Mouse (Mus musculus): ENCODE measurements around the gene Atp8a2. TPM values are rescaled to one million over a fixed set of nuclear protein-coding genes. Genes with fewer than 3 reads are reported as not detected.
A peak's percentile ranks its signal among the peaks of the same experiment; 100 is the strongest.

The Atp8a2 gene
- 10.8 and 13.0 TPM in 2 replicates for polyA plus RNA-seq (2016; fragmentation: Nextera tagmentation; extraction: Ambion mirVana)

GRCm38 (mm10) chr14:60196884-60197283 is at the start of gene Atp8a2:
Gene Atp8a2, minus strand, starts transcription at chr14:60197179.
- Histone ChIP-seq H3K9me3 (replicated peaks) (no peaks in the 10 kb centered on the region), H3K9ac (no peak within 1 kb of the TSS), H3K4me1 (replicated peaks) (peaks cover 6% of the 10 kb centered on the region; the same call in 1 of the 2 replicates), H3K27me3 (replicated peaks) (no peaks in the 10 kb centered on the region), H3K4me2 (no peak within 1 kb of the TSS), H3K36me3 (no peaks in the 10 kb centered on the region), H3K27ac (ENCODE audit: poor library complexity, severe bottlenecking) (no peak within 1 kb of the TSS), H3K4me3 (no peak within 1 kb of the TSS)
- 43% methylated on average over 7 of the region's 7 CpGs for WGBS
- no peak for ATAC-seq (ENCODE audit: insufficient number of reproducible peaks, low FRiP score)

DNA sequence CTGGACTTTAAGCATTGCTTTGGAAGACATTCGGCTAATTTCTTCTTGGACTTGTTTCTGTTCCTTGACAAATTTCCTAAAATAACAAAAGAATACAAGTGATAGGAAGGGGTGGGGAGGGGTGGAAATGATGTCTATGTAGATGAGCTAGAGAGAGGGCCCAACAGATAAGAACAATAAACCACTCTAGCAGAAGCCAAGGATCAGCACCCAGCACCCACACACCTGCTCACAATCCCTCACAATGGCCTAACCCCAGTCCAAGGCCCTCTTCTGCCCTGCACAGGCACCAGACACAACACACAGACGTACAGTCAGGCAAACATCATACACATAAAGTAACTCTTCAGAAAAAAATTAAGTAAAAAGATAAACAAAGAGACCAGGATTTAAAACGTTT is 41.6 kb upstream of the Atp8a2 start:
- Histone ChIP-seq H3K36me3 (peaks cover 45% of the 10 kb centered on the region), H3K4me2 (no peak overlapping the region), H3K4me3 (no peak overlapping the region), H3K4me1 (replicated peaks) (0 out of 2 replicates have a peak, but pooled peaks cover 4% of the 10 kb centered on the region), H3K9me3 (replicated peaks) (no peaks in the 10 kb centered on the region), H3K9ac (no peak overlapping the region), H3K27me3 (replicated peaks) (no peaks in the 10 kb centered on the region), H3K27ac (ENCODE audit: poor library complexity, severe bottlenecking) (no peak overlapping the region)
- WGBS = 78% methylated on average over 3 of the region's 3 CpGs
- no peak for ATAC-seq (ENCODE audit: insufficient number of reproducible peaks, low FRiP score)

DNA sequence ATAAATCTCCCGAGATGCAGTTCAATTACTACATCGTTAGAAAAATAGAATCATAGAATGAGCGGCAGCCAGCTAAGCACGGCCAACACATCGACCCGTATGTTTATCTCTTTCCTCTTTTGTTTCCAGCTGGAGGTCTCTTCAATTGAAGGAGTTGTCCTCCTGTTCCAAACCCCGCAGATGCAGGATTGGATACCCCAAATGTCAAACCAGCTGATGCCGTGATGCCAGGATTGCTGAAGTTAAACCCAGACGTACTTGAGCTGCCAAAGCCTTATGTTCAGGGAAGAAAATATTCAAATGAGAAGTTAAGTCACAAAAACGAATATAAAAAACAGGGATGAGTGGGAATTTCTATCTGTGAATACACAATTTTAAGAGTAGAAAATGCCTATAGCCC is 22.9 kb upstream of the Atp8a2 start:
- Histone ChIP-seq H3K27ac (ENCODE audit: poor library complexity, severe bottlenecking) (no peak overlapping the region), H3K4me2 (no peak overlapping the region), H3K27me3 (replicated peaks) (no peaks in the 10 kb centered on the region), H3K9ac (no peak overlapping the region), H3K4me3 (no peak overlapping the region), H3K4me1 (replicated peaks) (no peaks in the 10 kb centered on the region), H3K36me3 (peaks cover 34% of the 10 kb centered on the region), H3K9me3 (replicated peaks) (no peaks in the 10 kb centered on the region)
- 90% methylated on average over 10 of the region's 10 CpGs for WGBS
- no peak for ATAC-seq (ENCODE audit: insufficient number of reproducible peaks, low FRiP score)

GRCm38 (mm10) chr14:60217616-60218015 is 20.6 kb upstream of the Atp8a2 start:
- peaks cover 30% of the 10 kb centered on the region for H3K36me3 ChIP-seq
- ATAC-seq (ENCODE audit: insufficient number of reproducible peaks, low FRiP score) = no peak
- no peak overlapping the region for H3K27ac ChIP-seq (ENCODE audit: poor library complexity, severe bottlenecking)
- H3K9ac ChIP-seq = no peak overlapping the region
- H3K4me3 ChIP-seq = no peak overlapping the region
- 97% methylated on average over 4 of the region's 4 CpGs for WGBS
- H3K4me1 ChIP-seq (replicated peaks) = no peaks in the 10 kb centered on the region
- no peaks in the 10 kb centered on the region for H3K27me3 ChIP-seq (replicated peaks)
- H3K4me2 ChIP-seq = no peak overlapping the region
- no peaks in the 10 kb centered on the region for H3K9me3 ChIP-seq (replicated peaks)

GRCm38 (mm10) chr14:60216125-60216524 is 19.1 kb upstream of the Atp8a2 start:
- Histone ChIP-seq H3K27me3 (replicated peaks) (no peaks in the 10 kb centered on the region), H3K4me1 (replicated peaks) (peaks cover 8% of the 10 kb centered on the region; the same call in 1 of the 2 replicates), H3K4me3 (no peak overlapping the region), H3K9ac (no peak overlapping the region), H3K4me2 (no peak overlapping the region), H3K9me3 (replicated peaks) (no peaks in the 10 kb centered on the region), H3K27ac (ENCODE audit: poor library complexity, severe bottlenecking) (no peak overlapping the region), H3K36me3 (peaks cover 25% of the 10 kb centered on the region)
- WGBS = 78% methylated on average over 1 of the region's 1 CpGs
- no peak for ATAC-seq (ENCODE audit: insufficient number of reproducible peaks, low FRiP score)

DNA sequence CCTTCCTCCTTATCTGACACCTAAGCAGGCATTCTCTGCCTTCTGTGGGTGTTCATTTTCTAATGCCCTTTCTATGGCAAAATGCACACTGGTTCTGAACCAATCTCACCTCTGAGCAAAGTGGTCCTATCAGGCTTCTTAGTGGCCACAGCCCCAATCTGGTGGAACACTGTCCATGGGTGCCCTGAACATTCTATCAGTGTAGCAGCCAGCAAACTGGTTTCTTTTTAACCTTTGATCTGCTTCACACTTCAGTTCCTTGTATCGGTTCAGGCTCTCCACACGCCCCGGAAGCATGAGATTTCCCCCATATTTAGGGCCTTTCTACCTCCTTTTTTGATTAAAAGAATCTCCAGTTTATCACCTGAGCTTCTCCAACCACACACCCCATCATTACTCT is 18.0 kb upstream of the Atp8a2 start:
- Histone ChIP-seq H3K27ac (ENCODE audit: poor library complexity, severe bottlenecking) (no peak overlapping the region), H3K4me3 (no peak overlapping the region), H3K4me1 (replicated peaks) (peaks cover 11% of the 10 kb centered on the region; the same call in 1 of the 2 replicates), H3K9me3 (replicated peaks) (no peaks in the 10 kb centered on the region), H3K27me3 (replicated peaks) (no peaks in the 10 kb centered on the region), H3K36me3 (peaks cover 21% of the 10 kb centered on the region), H3K4me2 (no peak overlapping the region), H3K9ac (no peak overlapping the region)
- no peak for ATAC-seq (ENCODE audit: insufficient number of reproducible peaks, low FRiP score)
- WGBS = 89% methylated on average over 3 of the region's 3 CpGs

DNA sequence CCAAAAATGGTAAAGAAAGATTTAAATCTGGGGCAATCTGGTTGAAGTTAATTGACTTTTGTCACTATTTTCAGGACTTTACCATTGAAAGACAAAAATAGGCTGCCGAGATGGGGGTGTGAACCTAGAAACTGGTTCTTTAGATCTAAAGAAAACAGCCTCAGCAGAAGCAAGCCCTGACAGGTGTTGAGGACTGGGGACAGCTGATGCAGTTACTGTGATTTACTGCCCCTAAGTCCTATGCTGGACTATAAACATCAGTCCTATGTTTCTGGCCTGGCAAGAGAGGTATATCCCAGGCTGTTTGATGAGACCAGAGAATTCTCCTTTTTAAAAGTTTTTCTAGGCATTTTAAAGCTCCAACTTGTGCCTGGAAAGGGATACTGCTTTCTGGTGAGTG is 17.1 kb upstream of the Atp8a2 start:
- Histone ChIP-seq H3K4me1 (replicated peaks) (peaks cover 11% of the 10 kb centered on the region; the same call in 1 of the 2 replicates), H3K27me3 (replicated peaks) (no peaks in the 10 kb centered on the region), H3K36me3 (peaks cover 18% of the 10 kb centered on the region), H3K27ac (ENCODE audit: poor library complexity, severe bottlenecking) (no peak overlapping the region), H3K4me2 (no peak overlapping the region), H3K9ac (no peak overlapping the region), H3K9me3 (replicated peaks) (no peaks in the 10 kb centered on the region), H3K4me3 (no peak overlapping the region)
- 68% methylated on average over 1 of the region's 1 CpGs for WGBS
- ATAC-seq (ENCODE audit: insufficient number of reproducible peaks, low FRiP score) = no peak

GRCm38 (mm10) chr14:60209166-60209565 is 12.2 kb upstream of the Atp8a2 start:
- H3K4me2 ChIP-seq = no peak overlapping the region
- no peak overlapping the region for H3K27ac ChIP-seq (ENCODE audit: poor library complexity, severe bottlenecking)
- WGBS = 84% methylated on average over 7 of the region's 7 CpGs
- H3K4me1 ChIP-seq (replicated peaks) = peaks cover 11% of the 10 kb centered on the region; the same call in 1 of the 2 replicates
- H3K9ac ChIP-seq = no peak overlapping the region
- no peak for ATAC-seq (ENCODE audit: insufficient number of reproducible peaks, low FRiP score)
- H3K27me3 ChIP-seq (replicated peaks) = no peaks in the 10 kb centered on the region
- no peak overlapping the region for H3K4me3 ChIP-seq
- no peaks in the 10 kb centered on the region for H3K9me3 ChIP-seq (replicated peaks)
- H3K36me3 ChIP-seq = no peaks in the 10 kb centered on the region

DNA sequence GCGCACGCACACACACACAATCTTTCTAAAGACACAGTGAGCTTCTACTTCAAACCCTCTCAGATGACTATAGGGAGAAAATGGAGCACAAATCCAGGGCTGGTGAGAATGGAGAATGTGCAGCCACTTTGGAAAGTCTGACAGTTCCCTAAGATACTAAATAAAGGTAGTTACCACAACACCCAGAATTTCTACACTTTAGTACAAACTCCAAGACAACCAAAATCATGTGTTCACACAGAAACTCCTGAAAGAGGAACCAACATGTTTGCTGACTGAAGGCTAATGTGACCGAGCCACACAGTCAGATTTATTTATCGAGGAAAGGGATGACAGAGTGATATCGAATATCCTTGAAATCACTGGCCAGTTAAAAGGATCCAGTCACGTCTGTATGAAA is 8.0 kb upstream of the Atp8a2 start:
- H3K4me3 ChIP-seq = no peak overlapping the region
- no peak for ATAC-seq (ENCODE audit: insufficient number of reproducible peaks, low FRiP score)
- H3K9me3 ChIP-seq (replicated peaks) = no peaks in the 10 kb centered on the region
- no peak overlapping the region for H3K4me2 ChIP-seq
- no peak overlapping the region for H3K9ac ChIP-seq
- WGBS = 88% methylated on average over 6 of the region's 6 CpGs
- no peak overlapping the region for H3K27ac ChIP-seq (ENCODE audit: poor library complexity, severe bottlenecking)
- H3K27me3 ChIP-seq (replicated peaks) = no peaks in the 10 kb centered on the region
- no peaks in the 10 kb centered on the region for H3K4me1 ChIP-seq (replicated peaks)
- H3K36me3 ChIP-seq = no peaks in the 10 kb centered on the region

GRCm38 (mm10) chr14:60195999-60196398 is 980 bp downstream of the Atp8a2 start:
- WGBS = 77% methylated on average over 5 of the region's 5 CpGs
- ATAC-seq (ENCODE audit: insufficient number of reproducible peaks, low FRiP score) = no peak
- no peaks in the 10 kb centered on the region for H3K36me3 ChIP-seq

DNA sequence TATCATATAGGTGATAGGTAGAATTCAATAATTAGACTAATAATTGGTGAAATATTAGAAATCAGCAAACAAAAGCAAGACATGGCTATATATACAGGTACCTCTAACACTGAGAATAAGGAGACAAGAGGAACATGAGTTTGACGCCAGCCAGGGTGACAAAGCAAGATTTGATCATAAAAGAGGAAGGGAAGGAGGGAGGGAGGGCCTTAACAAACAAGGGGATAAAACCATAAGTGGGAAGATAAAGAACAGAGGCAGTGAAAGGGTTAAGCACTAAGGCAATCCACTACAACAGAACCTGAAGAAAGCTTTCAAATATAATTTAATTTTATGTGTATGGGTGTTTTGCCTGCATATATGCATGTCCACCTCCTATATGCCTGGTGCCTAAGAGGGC is 2.4 kb downstream of the Atp8a2 start:
- peaks cover 3% of the 10 kb centered on the region for H3K9me3 ChIP-seq (replicated peaks)
- no peak overlapping the region for H3K4me3 ChIP-seq
- 62% methylated on average over 1 of the region's 1 CpGs for WGBS
- no peak overlapping the region for H3K9ac ChIP-seq
- peaks cover 14% of the 10 kb centered on the region for H3K4me1 ChIP-seq (replicated peaks)
- H3K4me2 ChIP-seq = no peak overlapping the region
- no peaks in the 10 kb centered on the region for H3K27me3 ChIP-seq (replicated peaks)
- no peak overlapping the region for H3K27ac ChIP-seq (ENCODE audit: poor library complexity, severe bottlenecking)
- ATAC-seq (ENCODE audit: insufficient number of reproducible peaks, low FRiP score) = no peak
- no peaks in the 10 kb centered on the region for H3K36me3 ChIP-seq

More at GRCm38 (mm10) chr14:60195999-60196398, 980 bp downstream of the Atp8a2 start:
- H3K27ac ChIP-seq (ENCODE audit: poor library complexity, severe bottlenecking) = no peak overlapping the region
- H3K9ac ChIP-seq = no peak overlapping the region
- peaks cover 3% of the 10 kb centered on the region for H3K9me3 ChIP-seq (replicated peaks)
- H3K4me1 ChIP-seq (replicated peaks) = peaks cover 6% of the 10 kb centered on the region; the same call in 1 of the 2 replicates
- no peak overlapping the region for H3K4me2 ChIP-seq
- H3K4me3 ChIP-seq = no peak overlapping the region
- H3K27me3 ChIP-seq (replicated peaks) = no peaks in the 10 kb centered on the region

DNA sequence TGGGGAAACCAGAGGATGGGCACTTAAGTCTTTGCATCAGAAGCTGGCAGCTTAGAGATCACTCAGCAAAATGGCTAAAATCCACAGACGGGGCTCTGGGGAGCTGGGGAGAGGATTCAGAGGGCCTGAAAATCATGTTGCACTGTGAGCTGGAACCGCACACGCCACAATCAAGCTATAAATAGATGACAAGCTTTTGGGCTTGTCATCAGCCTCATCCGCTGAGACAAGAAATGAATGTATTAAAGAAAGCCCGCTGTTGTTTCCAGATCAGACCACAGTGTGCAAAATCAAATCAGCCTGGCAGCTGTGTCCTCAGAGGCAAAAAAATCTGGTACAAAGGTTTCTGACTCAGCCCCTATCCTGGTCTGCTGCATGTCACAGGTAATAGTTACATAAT is 7.2 kb downstream of the Atp8a2 start:
- Histone ChIP-seq H3K27me3 (replicated peaks) (no peaks in the 10 kb centered on the region), H3K9ac (no peak overlapping the region), H3K4me1 (replicated peaks) (peaks cover 29% of the 10 kb centered on the region), H3K36me3 (no peaks in the 10 kb centered on the region), H3K4me2 (peak overlapping the region; percentile 13; the same call in 1 of the 2 replicates), H3K9me3 (replicated peaks) (peaks cover 3% of the 10 kb centered on the region), H3K4me3 (no peak overlapping the region), H3K27ac (ENCODE audit: poor library complexity, severe bottlenecking) (peak overlapping the region; percentile 61)
- WGBS = 32% methylated on average over 5 of the region's 5 CpGs
- ATAC-seq (ENCODE audit: insufficient number of reproducible peaks, low FRiP score) = no peak
